Mouse (Mus musculus): ENCODE measurements at regions not wholly inside any gene's neighbourhood (a gene's known extent, or its start where the extent isn't known, plus 50 kb on each side); places are given as distances from the start of the nearest gene placed in this dataset.
A peak's percentile ranks its signal among the peaks of the same experiment; 100 is the strongest.

- DNase-seq (ENCODE audit: low spot score in 2 of 2) = no peak
Observed at GRCm38 (mm10) chr1:190411756-190412155, 241.2 kb upstream of the Prox1 start.

GRCm38 (mm10) chr1:190403335-190403734 lies 232.8 kb upstream of the Prox1 start:
- no peak for DNase-seq (ENCODE audit: low spot score in 2 of 2)

GRCm38 (mm10) chr1:190398308-190398707 lies 227.8 kb upstream of the Prox1 start:
- DNase-seq (ENCODE audit: low spot score in 2 of 2) = no peak

- no peak for DNase-seq (ENCODE audit: low spot score in 2 of 2)
Observed at GRCm38 (mm10) chr1:190397811-190398210, 227.3 kb upstream of the Prox1 start.

GRCm38 (mm10) chr1:190393061-190393460 lies 222.5 kb upstream of the Prox1 start:
- DNase-seq (ENCODE audit: low spot score in 2 of 2) = no peak

GRCm38 (mm10) chr1:190388853-190389252 lies 218.3 kb upstream of the Prox1 start:
- no peak for DNase-seq (ENCODE audit: low spot score in 2 of 2)

GRCm38 (mm10) chr1:190384555-190384954 lies 214.0 kb upstream of the Prox1 start:
- no peak for DNase-seq (ENCODE audit: low spot score in 2 of 2)

GRCm38 (mm10) chr1:190383256-190383838 lies 212.8 kb upstream of the Prox1 start:
- DNase-seq (ENCODE audit: low spot score in 2 of 2) = no peak

- DNase-seq (ENCODE audit: low spot score in 2 of 2) = no peak
Observed at GRCm38 (mm10) chr1:190380151-190380550, 209.6 kb upstream of the Prox1 start.

GRCm38 (mm10) chr1:190375160-190375880 lies 204.8 kb upstream of the Prox1 start:
- DNase-seq (ENCODE audit: low spot score in 2 of 2) = peak in 1 of 2 experiments; percentile 8

GRCm38 (mm10) chr1:190374270-190374669 lies 203.8 kb upstream of the Prox1 start:
- no peak for DNase-seq (ENCODE audit: low spot score in 2 of 2)

- DNase-seq (ENCODE audit: low spot score in 2 of 2) = no peak
Observed at GRCm38 (mm10) chr1:190366631-190367030, 196.1 kb upstream of the Prox1 start.

- DNase-seq (ENCODE audit: low spot score in 2 of 2) = no peak
Observed at GRCm38 (mm10) chr1:190365126-190365525, 194.6 kb upstream of the Prox1 start.

- DNase-seq (ENCODE audit: low spot score in 2 of 2) = no peak
Observed at GRCm38 (mm10) chr1:190360661-190361060, 190.1 kb upstream of the Prox1 start.

- DNase-seq (ENCODE audit: low spot score in 2 of 2) = no peak
Observed at GRCm38 (mm10) chr1:190357779-190358178, 187.3 kb upstream of the Prox1 start.

GRCm38 (mm10) chr1:190347610-190348009 lies 177.1 kb upstream of the Prox1 start:
- no peak for DNase-seq (ENCODE audit: low spot score in 2 of 2)

GRCm38 (mm10) chr1:190340715-190341114 lies 170.2 kb upstream of the Prox1 start:
- no peak for DNase-seq (ENCODE audit: low spot score in 2 of 2)

- no peak for DNase-seq (ENCODE audit: low spot score in 2 of 2)
Observed at GRCm38 (mm10) chr1:190334471-190334870, 164.0 kb upstream of the Prox1 start.

GRCm38 (mm10) chr1:190334053-190334452 lies 163.5 kb upstream of the Prox1 start:
- DNase-seq (ENCODE audit: low spot score in 2 of 2) = no peak

- no peak for DNase-seq (ENCODE audit: low spot score in 2 of 2)
Observed at GRCm38 (mm10) chr1:190332001-190332400, 161.5 kb upstream of the Prox1 start.

- DNase-seq (ENCODE audit: low spot score in 2 of 2) = no peak
Observed at GRCm38 (mm10) chr1:190324562-190324961, 154.0 kb upstream of the Prox1 start.

GRCm38 (mm10) chr1:190323671-190324070 lies 153.2 kb upstream of the Prox1 start:
- DNase-seq (ENCODE audit: low spot score in 2 of 2) = no peak

GRCm38 (mm10) chr1:190316175-190316574 lies 145.7 kb upstream of the Prox1 start:
- no peak for DNase-seq (ENCODE audit: low spot score in 2 of 2)

GRCm38 (mm10) chr1:190309831-190310230 lies 139.3 kb upstream of the Prox1 start:
- no peak for DNase-seq (ENCODE audit: low spot score in 2 of 2)
